Mouse (Mus musculus) cerebellum, adult 2 months (tissue): Measurements from ENCODE around the gene Gtpbp6.

Source experiments
- CTCF ChIP-seq: fragments of 200-500 bp; IDR thresholded peaks from 2 replicates; pipeline ENCODE4 v1.5.1; 2011; ENCODE audit warnings: low read depth, mild to moderate bottlenecking, control low read depth, low read length, moderate library complexity, borderline replicate concordance; ENCODE audit not compliant: insufficient read depth
- POLR2A ChIP-seq: fragments of 200-500 bp; IDR thresholded peaks from 2 replicates; pipeline ENCODE4 v1.6.1; 2011; ENCODE audit warnings: low read length, control low read depth, borderline replicate concordance; ENCODE audit not compliant: insufficient read depth

- no peak for TF ChIP-seq CTCF
- TF ChIP-seq POLR2A, result peak; percentile 53
These were observed at the start of gene Gtpbp6 for GRCm38 (mm10) chr5:110107581-110108304.
